Mouse (Mus musculus): ENCODE results near the gene Olah.
A peak's percentile ranks its signal among the peaks of the same experiment; 100 is the strongest.
"Not testable (repeated sequence)": the region's sequence is repeated elsewhere in the genome, so short reads cannot be mapped to it uniquely, and the experiment has no call there.

Gene Olah

GRCm38 (mm10) chr2:3397110-3397509 lies at the start of gene Olah:
Gene Olah, minus strand, starts transcription at chr2:3397210.
- not testable (repeated sequence) for DNase-seq

DNA sequence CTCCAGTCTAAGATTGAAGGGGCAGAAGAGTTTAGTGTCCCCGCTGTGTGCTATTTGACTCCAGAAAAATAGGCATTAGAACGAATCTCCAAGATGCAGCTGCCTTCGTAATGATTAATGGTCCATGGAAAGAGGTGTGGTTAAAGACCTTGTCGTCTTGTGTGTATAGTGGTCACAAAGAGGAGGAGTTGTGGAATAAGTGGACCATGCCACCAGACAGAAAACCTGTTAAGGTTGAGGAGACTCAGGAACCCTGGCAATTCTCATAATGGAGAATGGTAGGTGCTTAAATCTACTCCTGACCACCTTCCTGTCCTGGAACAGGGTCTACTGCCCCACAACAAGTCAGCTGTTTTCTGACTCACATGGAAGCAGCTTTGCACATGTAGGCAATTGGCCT lies 49.0 kb upstream of the Olah start:
- no peak for DNase-seq

DNA sequence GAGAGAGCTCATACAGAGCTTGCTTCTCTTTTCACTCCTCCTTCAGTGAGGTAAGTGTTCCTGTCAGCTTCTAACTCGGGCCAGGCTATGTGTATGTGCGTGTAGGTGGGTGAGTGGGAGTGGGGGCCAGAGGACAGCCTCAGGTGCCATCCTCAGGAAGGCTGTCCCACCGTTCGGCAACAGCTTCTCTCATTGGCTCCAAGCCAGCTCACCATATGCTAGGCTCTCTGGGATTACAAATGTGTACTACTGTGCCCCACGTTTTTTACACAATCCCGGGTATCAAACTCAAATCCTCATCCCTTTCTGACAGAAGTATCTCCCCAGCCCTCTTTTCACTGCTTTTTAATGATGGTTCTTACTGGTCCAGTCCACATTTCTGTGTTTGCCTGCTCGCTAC lies 47.2 kb upstream of the Olah start:
- DNase-seq: no peak

DNA sequence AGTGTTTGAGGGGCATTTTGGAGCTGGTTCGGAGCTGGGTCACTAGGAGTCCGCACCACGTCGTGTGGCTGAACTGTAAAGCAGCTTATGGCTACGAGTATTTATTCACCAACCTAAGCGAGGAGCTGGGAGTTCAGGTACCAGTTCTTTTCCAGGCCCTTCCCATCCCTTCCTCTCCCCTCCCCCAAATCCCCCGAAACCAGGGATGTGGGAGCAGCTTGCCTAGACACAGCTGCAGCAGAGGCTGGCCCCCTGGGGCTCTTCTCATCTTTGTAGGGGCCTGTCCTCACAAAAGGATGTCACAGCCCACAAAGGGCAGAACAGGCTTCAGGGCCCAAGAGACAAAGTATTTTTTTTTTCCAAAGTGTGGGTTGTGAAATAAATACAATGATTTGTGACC lies 40.9 kb upstream of the Olah start:
- DNase-seq: no peak

DNA sequence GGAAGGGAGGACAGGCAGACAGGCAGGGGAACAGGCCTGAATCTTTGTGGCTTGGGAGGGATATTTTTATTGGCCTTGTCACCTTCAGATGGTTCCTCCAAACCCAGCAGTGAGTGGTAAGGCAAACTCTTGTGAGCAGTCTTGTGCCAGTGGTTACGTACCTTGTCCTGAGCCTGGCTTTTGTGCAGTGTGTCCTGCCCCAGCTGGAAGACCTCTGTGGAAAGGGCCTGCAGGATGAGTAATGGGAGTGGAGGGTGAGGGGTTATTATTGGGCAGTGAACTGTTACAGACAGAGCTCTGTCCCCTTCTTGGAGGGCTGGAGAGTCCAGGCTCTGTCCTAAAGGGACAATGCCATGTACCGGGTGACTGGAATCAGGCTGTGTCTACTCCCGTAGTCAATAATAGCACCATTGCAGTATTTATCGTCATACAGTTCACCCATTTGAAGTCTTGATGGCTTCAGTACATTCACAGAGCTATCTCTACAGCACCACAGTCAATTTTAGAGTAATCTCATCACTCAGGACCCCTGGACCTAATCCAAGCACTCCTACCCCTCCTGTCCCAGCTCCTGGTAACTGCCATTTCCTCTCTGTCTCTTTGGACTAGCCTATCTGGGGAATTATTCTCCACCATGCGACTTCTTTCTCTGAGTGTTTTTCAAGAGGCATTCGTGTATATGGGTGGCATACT lies 38.5 kb upstream of the Olah start:
- DNase-seq: no peak

- no peak for DNase-seq
Observed at GRCm38 (mm10) chr2:3430956-3431355, 33.9 kb upstream of the Olah start.

DNA sequence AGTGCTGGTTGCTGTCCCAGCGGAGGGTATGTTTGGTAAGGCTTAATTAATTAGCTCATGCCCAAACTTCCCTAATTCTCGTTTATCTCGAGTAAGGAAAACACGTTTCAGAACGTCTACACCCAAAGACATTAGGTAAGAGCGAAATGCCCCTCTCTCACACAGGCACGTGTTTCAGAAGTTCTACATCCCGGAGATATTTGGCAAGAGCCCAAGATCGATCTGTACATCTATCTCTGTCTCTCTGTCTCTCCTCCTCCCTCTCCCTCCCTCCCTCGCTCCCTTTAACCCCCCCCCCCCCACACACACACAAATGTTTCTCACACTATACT lies 27.5 kb upstream of the Olah start:
- no peak for DNase-seq

DNA sequence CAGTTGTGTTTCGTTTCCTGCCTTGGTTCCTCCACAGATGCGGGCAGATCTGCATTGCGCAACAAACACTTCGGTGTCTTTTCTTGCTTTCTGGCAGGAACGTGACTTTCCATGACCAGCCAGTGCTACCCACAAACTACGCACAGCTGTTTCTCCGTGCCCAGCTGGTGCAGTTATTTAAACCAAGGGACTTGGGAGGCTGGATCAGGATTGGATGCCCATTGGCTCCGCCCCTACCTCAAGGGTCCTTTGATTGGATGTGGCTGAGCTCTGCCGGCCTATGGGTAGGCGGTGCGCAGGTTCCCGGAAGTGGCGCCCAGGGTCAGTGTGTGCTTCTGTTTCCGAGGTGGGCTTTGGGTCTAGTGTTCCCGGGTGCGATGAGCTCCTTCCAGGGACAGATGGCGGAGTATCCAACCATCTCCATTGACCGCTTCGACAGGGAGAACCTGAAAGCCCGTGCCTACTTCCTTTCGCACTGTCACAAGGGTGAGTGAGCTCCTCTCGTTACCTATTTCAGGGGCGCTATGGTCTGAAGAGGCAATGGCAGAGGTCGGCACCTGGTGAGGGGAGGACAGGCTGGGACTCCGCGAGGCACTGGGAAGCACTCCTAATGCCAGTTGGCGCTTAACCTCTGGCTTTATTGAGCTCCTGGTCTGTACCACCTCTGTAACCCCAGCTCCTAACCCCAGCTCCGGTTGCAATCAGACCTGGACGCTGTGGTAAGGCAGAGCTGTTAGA lies 27.0 kb upstream of the Olah start, which contains the start of gene Dclre1c:
TSS of gene Dclre1c (plus strand) at position 291 of the 738 bp plus-strand sequence.
- DNase-seq: peak; percentile 92 to 93

GRCm38 (mm10) chr2:3422548-3422947 lies 25.5 kb upstream of the Olah start, which contains the start of gene Meig1:
Gene Meig1, minus strand, starts transcription at chr2:3422648.
- DNase-seq: no peak

DNA sequence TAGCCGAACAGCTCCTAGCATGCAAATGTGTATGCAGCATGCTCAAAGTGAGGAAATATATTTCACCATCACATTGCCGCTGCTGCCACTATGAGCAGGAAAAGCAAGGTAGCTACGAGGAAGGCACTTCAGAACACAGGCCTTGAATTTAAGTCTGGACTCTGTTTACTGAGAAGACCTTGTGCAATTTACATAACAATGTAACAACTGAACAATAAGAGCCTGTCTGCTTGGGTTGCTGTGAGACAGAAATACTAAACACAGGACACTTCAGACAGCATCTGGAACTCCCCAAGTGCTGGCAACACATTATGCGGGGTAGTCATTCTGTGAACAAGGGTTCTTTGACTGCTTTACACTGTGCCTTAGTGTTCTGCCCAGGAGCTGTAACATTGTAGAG lies 23.1 kb upstream of the Olah start:
- no peak for DNase-seq

GRCm38 (mm10) chr2:3418883-3419431 lies 21.9 kb upstream of the Olah start:
- peak; percentile 96 to 98 for DNase-seq

- DNase-seq: no peak
Observed at GRCm38 (mm10) chr2:3415676-3416075, 18.7 kb upstream of the Olah start.

DNA sequence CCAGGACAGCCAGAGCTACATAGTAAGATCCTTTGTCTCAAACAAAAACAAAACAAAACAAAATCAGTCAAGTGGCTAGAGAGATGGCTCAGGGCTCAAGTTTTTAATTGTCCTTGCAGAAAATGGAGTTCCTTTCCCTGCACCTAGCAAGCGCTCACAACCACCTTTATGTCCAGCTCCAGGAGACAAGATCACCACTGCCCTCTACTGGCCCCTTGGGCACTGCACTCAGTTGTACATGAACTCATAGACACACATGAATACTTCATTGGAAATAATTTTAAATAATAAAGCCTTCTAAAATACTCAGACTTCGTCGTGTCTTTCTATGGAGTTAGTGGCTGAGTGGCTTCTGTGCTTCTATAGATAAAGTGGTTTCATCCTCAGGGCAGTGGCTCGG lies 17.2 kb upstream of the Olah start:
- peak; percentile 30 to 76 for DNase-seq

DNA sequence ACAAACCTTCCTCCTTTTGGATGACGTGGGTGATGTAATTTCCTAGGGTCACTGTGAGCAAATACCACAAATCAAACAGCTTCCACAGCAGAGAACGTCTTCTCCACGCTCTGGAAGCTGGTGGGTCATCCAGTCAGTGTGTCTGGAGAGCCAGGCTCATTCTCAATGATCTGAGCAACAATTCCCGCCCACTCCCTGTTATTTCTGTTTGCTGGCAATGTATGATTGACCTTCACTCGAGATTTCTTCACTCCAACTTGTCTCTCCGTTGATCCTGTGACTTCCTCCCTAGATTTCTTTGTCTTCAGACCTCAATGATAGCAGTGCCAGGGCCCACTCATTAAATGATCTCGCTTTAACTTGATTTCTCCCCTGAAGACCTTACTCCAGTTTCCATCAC lies 10.7 kb upstream of the Olah start:
- DNase-seq: no peak

- no peak for DNase-seq
Observed at GRCm38 (mm10) chr2:3405981-3406380, 9.0 kb upstream of the Olah start.

- DNase-seq: no peak
Observed at GRCm38 (mm10) chr2:3391945-3392344, 5.1 kb downstream of the Olah start.

DNA sequence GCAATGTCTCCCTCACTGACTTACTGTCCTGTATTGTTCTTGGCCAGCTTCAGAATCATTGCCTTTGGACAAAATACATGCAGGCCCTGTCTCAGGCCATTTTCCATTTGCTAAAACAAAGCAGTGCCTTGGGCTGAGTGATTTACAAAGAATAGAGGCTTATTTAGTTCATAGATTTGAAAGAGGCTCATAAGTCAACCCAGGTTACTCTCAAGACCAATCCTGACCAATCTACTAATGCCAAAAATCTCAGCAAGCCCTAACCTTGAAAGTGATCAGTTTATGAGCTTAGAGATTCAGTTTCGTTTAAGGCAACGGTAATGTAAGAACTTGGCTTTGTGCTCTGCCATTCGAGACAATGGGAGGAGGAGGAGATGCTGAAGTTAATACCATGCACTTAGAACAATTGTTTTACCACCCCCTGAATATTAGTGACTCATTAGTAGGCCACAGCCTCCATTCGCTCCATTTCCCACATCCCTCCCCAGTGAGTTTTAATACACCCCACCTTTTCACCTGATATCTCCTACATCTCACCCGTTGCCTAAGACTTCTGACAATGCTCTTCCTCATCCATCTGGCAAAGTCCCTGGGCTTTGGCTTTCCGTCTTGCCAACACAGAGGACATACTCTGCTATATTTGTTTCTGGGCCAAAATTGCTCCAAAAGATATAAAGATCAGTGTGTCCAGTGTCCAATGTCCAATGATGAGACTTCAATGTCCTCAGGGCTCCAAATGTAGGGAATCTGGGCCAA lies 9.7 kb downstream of the Olah start:
- DNase-seq: no peak

GRCm38 (mm10) chr2:3365127-3365526 lies 31.9 kb downstream of the Olah start:
- DNase-seq: no peak

DNA sequence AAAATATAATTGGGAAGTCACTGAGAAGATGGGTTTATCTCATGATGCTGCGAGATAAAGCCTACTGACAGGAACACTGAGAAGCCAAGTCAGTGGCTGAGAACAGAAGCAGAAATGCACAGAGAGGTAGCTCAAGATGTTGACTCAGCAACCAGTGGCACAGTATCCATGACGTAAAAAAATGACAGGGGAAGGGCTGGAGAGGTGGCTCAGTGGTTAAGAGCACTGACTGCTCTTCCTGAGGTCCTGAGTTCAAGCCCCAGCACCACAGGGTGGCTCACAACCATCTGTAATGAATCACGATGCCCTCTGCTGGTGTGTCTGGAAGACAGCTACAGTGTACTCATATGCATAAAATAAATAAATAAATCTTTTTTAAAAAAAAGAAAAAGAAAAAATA lies 35.9 kb downstream of the Olah start:
- DNase-seq: no peak

DNA sequence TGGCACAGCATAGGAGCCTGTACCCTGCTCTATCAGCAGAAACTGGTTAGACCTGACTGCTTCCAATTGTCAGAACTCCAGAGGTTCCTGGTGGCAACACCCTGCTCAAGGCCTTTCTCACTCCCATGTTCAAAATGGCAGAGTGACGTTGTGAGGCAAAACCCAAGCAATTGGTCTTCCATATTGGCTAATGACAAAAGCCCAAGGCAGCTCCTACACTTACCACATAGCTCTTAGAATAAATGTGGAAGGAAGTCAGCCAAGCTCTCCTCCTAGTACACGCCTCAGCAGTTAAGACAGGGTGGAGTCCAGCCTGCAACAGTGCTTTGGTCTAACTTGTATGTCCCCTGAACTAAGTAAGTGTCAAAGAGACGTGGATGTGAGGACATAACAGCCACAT lies 39.1 kb downstream of the Olah start:
- no peak for DNase-seq

DNA sequence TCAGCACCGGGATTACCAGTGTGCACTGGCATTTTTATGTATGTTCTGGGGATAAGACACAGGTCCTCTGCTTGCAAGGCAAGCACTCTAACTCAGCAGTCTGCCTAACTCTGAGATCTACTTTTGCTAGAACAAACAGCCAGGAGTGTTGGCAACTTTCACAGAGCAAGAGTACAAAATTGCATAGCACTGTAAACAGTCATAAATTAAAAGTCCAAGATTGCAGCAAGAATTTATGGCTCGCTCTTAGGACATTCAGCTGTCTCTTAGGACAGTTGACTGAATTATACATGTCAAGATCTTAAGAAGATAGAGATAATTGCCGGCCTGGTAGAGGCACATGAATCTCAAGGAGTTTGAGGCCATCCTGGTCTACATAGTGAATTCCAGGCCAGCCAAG lies 40.7 kb downstream of the Olah start:
- no peak for DNase-seq

DNA sequence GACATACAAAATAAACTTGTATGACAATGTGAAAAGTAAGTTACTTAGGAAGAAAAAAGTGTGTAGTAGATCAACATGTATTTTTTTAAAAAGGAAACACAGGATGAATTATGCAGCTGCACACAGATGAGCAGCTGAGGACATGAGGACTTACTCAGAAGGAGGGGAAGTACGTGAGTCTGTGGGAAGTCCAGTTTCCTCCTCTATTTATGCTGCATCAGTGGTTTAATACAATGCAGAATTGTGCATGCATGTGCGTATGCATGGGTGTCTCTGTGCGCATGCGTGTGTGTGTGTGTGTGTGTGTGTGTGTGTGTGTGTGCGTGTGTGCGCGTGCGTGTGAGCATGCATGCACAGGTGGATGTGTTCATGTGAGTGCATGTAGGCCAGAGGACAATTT lies 41.2 kb downstream of the Olah start:
- DNase-seq: no peak

DNA sequence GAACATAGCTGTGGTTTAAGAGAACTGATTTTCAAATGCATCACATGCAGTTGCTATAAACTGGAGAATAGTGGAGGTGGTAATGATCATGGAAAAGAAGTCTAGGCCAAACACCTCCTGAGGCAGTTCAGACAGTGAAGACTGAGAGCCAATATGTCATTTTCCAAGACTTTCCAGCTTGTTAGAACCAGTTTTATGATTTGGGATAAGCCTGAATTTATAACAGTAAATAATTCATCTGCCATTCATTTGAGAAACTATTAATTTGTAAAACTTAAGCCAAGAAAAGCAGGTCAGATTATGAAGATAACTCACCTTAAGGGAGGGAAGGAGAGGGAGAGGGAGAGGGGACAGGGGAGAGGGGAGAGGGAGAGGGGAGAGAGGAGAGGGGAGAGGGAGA lies 43.9 kb downstream of the Olah start:
- DNase-seq: no peak

DNA sequence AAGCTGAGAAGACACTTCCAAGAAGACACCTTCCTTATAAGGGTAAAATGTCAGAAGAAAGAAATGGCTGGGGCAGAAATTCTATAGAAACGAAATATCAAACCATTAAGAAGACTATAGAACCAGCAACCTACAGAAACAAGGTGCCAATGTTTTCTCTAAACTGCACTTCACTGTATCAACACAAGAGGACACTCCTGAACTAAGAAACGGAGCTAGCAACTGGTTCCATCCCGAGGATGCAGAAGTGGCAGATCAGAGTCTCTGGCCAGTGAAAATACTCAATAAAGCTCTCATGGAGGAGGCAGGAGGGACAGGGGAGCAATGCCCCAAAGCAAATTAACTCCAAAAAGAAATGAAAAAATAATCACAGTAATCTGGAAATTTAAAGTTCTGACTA lies 48.1 kb downstream of the Olah start:
- DNase-seq: peak in 1 of 2 experiments; percentile 7
